Mouse (Mus musculus) right cerebral cortex, postnatal 14 days (tissue): ENCODE results near the gene Fuk.
A peak's percentile ranks its signal among the peaks of the same experiment; 100 is the strongest.
"Not testable (repeated sequence)": the region's sequence is repeated elsewhere in the genome, so short reads cannot be mapped to it uniquely, and the experiment has no call there.

Source experiments
- DNase-seq: peaks from one replicate; pipeline ENCODE4 v3.0.0; 2022

The Fuk gene

GRCm38 (mm10) chr8:110918460-110918859, 16.2 kb upstream of the Fuk start:
- no peak for DNase-seq

DNA sequence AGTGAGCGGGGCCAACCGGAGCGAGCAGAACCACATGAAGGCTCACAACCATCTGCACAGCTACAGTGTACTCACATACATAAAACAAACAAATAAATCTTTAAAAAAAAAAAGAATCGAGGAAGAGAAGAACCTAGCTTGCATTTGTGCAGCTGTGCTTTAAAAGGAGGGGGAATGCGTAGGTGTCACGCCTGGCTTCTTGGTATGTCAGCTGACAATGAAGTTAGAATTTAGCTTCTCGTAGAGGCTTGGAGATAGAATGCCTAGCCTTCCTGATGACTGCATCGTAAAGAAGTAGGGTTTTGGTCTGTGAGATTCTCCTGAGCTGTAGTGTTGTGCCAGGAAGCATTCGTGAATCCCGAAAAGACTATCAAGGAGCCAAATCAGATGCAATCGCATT, 15.7 kb upstream of the Fuk start:
- no peak for DNase-seq

- DNase-seq = peak; percentile 40
These were observed 15.1 kb upstream of the Fuk start for GRCm38 (mm10) chr8:110917415-110917814.

DNA sequence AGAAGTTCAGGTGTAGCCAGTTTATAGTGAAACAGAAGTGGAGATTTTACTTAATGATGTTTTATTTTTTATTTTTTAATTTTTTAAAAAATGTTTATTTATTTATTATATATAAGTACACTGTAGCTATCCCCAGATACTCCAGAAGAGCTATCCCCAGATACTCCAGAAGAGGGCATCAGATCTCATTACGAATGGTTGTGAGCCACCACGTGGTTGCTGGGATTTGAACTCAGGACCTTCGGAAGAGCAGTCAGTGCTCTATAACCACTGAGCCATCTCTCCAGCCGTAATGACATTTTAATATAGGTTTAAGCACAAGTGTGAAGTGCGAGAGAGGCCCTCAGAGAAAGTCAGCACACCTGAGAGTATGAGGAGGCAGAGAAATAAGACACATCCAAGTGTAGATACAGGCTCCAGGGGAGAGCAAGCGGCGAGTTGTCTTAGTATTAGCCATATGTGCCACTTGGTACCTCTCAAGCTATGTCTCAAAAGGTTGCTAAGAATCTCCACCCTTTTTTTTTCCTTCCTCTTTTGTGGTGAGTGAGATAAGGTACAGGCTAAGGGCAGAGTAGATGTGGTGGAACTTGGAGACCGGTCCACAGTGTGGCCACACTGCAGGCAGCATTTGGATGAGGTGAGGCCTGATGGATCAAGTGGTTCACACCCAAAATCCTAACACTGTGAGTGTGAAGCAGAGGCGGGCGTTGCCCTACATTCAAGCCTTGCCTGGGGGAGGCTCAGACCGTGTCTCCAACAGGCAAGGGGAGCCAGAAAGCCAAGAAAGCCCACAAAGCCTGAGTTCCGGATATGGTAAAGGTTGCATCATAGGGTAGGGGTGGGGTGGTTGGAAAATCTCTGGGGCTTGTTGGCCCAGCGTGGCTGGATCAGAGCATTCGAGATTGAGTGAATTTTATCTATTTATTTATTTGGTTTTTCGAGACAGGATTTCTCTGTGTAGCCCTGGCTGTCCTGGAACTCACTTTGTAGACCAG, 9.6 kb upstream of the Fuk start:
- no peak for DNase-seq

- DNase-seq = not testable (repeated sequence)
These were observed 7.6 kb upstream of the Fuk start for GRCm38 (mm10) chr8:110909850-110910249.

GRCm38 (mm10) chr8:110906682-110907081, 4.4 kb upstream of the Fuk start:
- no peak for DNase-seq

- DNase-seq = no peak
These were observed 3.1 kb upstream of the Fuk start for GRCm38 (mm10) chr8:110905404-110905803.

DNA sequence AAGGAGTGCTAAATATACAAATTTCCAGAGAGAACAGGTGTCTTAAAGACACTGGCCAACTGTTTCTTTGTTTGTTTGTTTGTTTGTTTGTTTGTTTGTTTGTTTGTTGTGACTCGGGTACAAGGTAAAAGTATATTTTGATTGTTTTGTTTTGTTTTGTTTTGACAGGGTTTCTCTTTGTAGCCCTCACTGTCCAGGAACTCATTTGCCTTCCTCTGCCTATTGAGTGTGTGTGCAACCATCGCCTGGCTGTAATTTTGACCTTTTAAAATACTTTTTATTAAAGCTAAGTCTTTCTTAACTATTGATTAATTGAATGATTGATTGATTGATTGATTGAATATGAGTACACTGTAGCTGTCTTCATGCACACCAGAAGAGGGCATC, 284 bp upstream of the Fuk start:
- DNase-seq = no peak

- no peak for DNase-seq
These were observed 1.2 kb downstream of the Fuk start for GRCm38 (mm10) chr8:110901056-110901455.

- no peak for DNase-seq
These were observed 4.8 kb downstream of the Fuk start for GRCm38 (mm10) chr8:110897495-110897894.

- no peak for DNase-seq
These were observed 6.5 kb downstream of the Fuk start for GRCm38 (mm10) chr8:110895812-110896211.

DNA sequence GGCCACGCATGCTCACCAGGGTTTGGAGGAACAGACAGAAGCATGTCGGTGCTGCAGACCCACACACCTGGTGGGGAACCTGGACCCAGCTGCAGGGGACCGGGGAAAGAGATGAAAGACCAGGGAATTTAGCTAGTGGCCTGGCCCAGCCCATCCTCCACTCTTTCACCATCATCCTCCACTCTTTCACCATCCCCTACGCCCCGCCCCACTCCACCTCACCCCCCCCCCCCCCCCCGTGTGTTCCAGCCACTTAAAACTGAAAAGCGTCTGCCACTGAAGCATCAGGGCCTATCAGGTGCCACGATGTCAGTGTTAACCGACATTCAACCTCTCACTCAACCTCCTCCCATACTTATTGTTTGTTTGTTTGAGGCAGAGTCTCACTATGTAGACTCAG, 7.0 kb downstream of the Fuk start:
- no peak for DNase-seq

GRCm38 (mm10) chr8:110894851-110895250, 7.4 kb downstream of the Fuk start:
- DNase-seq = no peak

- no peak for DNase-seq
These were observed 9.4 kb downstream of the Fuk start for GRCm38 (mm10) chr8:110892913-110893312.

DNA sequence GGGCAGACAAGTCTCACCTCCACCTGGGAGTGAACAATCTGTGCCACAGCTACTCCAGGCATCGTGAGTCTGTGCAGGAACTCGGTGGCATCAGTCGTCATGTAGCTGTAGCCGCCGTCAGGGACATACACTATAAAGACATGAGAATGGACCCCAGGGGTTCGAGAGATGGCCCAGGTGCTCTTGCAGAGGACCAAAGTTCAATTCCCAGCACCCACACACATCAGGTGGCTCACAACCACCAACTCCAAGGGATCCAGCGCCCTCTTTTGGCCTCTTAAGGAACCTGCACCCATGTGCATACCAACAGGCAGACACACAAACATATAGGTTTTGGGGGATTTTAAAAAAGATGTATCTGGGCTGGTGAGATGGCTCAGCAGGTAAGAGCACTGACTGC, 10.2 kb downstream of the Fuk start:
- no peak for DNase-seq

GRCm38 (mm10) chr8:110889904-110890470, 12.3 kb downstream of the Fuk start:
- DNase-seq = no peak

- no peak for DNase-seq
These were observed 13.4 kb downstream of the Fuk start for GRCm38 (mm10) chr8:110888860-110889259.

DNA sequence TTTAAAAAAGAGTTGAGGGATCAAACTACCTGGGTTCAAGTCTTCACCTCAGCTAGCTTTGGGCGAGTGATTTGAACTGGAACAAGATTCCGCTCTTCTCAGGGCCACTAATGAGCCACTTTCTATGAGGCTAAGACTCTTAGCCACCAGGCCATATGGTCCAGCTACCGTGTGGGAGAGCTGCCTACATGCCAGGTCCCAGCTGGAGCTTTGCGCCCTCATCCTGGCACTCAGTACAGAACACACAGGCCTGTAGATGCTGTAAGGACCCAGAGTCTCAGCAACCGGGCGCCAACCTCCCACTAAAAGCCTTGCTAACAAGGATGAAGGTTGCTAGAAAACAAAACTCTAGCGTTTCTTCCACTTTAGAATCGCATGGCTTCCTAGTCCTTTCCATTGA, 13.8 kb downstream of the Fuk start:
- DNase-seq = no peak

- DNase-seq = no peak
These were observed 14.7 kb downstream of the Fuk start for GRCm38 (mm10) chr8:110887551-110887950.

DNA sequence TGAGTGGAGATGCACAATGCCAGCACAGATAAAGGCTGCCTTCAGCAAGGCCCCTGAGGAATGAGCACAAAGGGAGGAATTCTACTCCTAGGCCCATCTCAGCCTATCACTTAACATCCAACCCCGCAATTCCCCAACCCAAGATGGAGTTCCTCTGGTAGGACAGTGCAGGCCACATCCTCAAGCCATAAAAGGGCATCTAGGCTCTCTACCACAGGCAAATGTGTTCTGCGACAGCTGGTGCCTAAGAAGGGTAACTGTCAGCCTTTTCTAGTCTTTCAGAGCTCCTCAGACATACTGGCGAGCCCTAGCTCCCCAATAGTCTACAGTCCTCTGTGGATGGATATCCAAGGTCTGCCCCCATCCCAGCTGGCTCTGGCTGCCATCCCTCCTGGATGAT, 15.7 kb downstream of the Fuk start:
- no peak for DNase-seq

DNA sequence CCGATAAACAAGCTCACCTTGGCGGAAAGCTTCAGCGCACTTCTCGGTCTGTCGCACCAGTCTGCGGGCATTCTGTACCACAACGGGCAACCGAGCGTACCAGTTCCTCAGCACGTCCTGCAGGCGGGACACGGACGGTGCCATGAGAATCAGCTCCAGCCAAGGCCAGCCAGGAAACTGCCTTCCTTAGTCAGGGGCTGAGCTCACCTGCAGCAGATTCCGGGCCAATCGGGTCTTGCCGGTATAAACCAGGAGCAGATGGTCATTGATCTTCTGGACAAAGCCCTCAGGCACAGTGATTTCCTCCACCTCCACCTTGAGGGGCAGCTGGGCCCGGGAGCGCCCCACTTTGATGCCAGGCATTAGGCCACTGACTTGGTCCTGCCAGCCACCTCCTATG, 18.5 kb downstream of the Fuk start:
- no peak for DNase-seq

GRCm38 (mm10) chr8:110881741-110882310, 20.5 kb downstream of the Fuk start:
- DNase-seq = no peak

DNA sequence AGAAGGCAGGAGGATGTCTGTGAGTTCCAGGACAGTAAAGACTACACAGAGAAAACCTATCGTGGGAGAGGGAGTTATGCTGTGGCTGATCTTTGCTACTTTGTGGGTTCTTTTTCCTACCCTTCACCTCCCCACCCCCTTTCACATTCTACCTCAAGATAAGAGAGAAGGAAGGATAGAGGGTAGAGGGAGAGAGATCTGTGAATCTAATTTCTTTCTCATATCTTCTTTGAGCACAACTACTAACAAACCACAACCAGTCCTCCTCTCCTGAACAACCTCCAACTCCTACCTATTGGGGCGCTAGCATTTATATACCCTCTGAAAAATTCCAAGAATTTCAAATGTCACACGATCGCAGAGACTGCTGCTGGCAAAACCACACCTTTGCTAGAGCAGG, 24.4 kb downstream of the Fuk start:
- no peak for DNase-seq

GRCm38 (mm10) chr8:110870501-110870900, 31.8 kb downstream of the Fuk start:
- DNase-seq = no peak
